ENCODE assay signal across 14 mouse cellular contexts in the genomic region with DNA sequence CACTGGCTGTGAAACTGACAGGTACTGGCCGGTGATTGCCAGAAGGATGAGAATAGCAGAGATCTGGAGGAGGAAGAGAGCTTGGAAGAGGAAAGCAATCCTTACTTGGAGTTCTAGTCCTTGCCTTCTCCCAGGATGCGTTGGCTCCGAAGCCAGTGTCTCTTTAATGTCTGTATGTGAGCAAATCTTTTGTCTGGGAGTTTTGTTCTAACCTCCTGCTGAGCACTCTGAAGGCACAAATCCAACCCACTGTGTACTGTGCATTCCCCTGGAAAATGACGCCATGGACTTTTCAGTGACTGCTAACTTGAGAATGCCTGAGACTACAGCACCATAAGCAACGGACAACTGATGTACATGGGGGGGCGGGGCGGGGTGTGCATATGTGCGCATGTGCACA.
DNase-seq lines count a peak whose midpoint lies in the region; ATAC-seq lines count a peak whose summit lies in the region.
"Had no signal": no experiment of that assay in that cellular context is flagged by ENCODE, and none has a peak within 500 bp of the region (broad histone marks: within the 10 kb centered on the region; RNA-seq: fewer than 3 reads in every experiment).

No protein-coding gene starts in this region.

- peak; percentile 60 for ATAC-seq in frontal cortex, adult (ENCODE audit: low TSS enrichment)
- ATAC-seq in cerebellum, adult (ENCODE audit: insufficient number of reproducible peaks, low FRiP score, low TSS enrichment) = no peak
- ATAC-seq: inflammation-experienced regulatory T-cells, adult 6 months had no signal

- intact Hi-C loops in left cerebral cortex, postnatal 36 days (cut with DNase I) = loop anchor here (5.0 kb wide), 1 partner anchor 49 kb away; no protein-coding TSS in a partner anchor
- intact Hi-C loops in left cerebral cortex, postnatal 10 days (cut with DNase I) = no loop called here

- no peak for DNase-seq in frontal cortex, postnatal 10 days (ENCODE audit: low spot score in 2 of 2)
- DNase-seq in left cerebral cortex, postnatal 36 days (ENCODE audit: low spot score in 2 of 2) = peak; percentile 17 to 26
- no peak for DNase-seq in left cerebral cortex, postnatal 10 days (ENCODE audit: extremely low spot score in 1 of 2, low spot score in 2 of 2)
- DNase-seq in ES-CJ7 (ENCODE audit: low read depth, low spot score) (peak; percentile 19), ZHBTc4 (ENCODE audit: low read depth, low spot score) (peak; percentile 56)
- DNase-seq in urinary bladder, adult 18-20 months (ENCODE audit: low spot score in 2 of 2) = no peak
- DNase-seq: adrenal gland, postnatal 10 days; cerebellum, adult 2 months; cerebellum, postnatal 10 days; gastrocnemius, postnatal 14 days; heart, adult 2 months had no signal

Comparison
In these comparisons a context has a peak if more than half of its experiments do, and no peak if none do; other contexts are left out.
1. DNase-seq: peak in left cerebral cortex, postnatal 36 days (2 of 2), ES-CJ7 (single experiment) and ZHBTc4 (single experiment); none in frontal cortex, postnatal 10 days (0 of 2), left cerebral cortex, postnatal 10 days (0 of 2) and urinary bladder, adult 18-20 months (0 of 2).